In the genomic region with DNA sequence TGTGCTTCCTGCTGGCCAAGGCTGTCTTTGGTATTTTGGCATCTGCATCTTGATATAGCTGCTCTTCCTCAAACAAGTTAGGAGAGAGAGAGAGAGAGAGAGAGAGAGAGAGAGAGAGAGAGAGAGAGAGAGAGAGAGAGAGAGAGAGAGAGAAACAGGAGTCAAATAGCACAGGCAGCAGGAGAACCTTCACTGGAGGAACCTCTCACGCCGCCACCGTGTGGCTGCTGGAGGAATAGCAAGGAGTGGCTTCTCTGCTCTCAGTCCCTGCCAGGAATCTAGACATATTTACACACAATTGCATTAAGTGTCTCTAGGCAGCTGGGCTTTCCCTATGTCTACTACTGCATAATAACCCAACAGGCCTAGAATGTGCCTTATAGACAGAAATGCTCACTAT, we compare ENCODE assay signal across 9 mouse cellular contexts. TPM values are rescaled to one million over a fixed set of nuclear protein-coding genes. Genes with fewer than 3 reads are reported as not detected.
DNase-seq lines count a peak whose midpoint lies in the region; ATAC-seq and TF ChIP-seq lines count a peak whose summit lies in the region.
"Not testable (repeated sequence)": the region's sequence is repeated elsewhere in the genome, so short reads cannot be mapped to it uniquely, and the experiment has no call there.
"Had no signal": no experiment of that assay in that cellular context is flagged by ENCODE, and none has a peak within 500 bp of the region (broad histone marks: within the 10 kb centered on the region; RNA-seq: fewer than 3 reads in every experiment).

No protein-coding gene starts in this region.

- not testable (repeated sequence) for H3K4me3 ChIP-seq in kidney, embryonic 14.5 days (ENCODE audit: low read length); liver, adult 2 months (ENCODE audit: insufficient read depth, low read depth, low read length)

- not testable (repeated sequence) for H3K36me3 ChIP-seq in kidney, embryonic 14.5 days (ENCODE audit: control insufficient read depth, insufficient read depth, low read length); liver, adult 2 months (ENCODE audit: control insufficient read depth, insufficient read depth, low read length); splenic B cell, adult 2 months (ENCODE audit: control insufficient read depth, insufficient read depth, low read length, poor library complexity, severe bottlenecking)

- TF ChIP-seq CTCF in liver, adult 2 months (IDR thresholded peaks at IDR 0.05; ENCODE audit: low read depth, low read length): peak; percentile 78

- not testable (repeated sequence) for H3K9ac ChIP-seq in kidney, embryonic 14.5 days (ENCODE audit: low read depth, low read length); liver, adult 2 months (ENCODE audit: low read depth, low read length)

- WGBS in kidney, embryonic 14.5 days: 0% methylated on average over 3 of the region's 3 CpGs
- 0% methylated on average over 3 of the region's 3 CpGs for WGBS in liver, adult 2 months

- not testable (repeated sequence) for H3K4me2 ChIP-seq in kidney, embryonic 14.5 days (replicated peaks; ENCODE audit: low read depth, low read length)

- not testable (repeated sequence) for TF ChIP-seq POLR2A in liver, adult 2 months (IDR thresholded peaks at IDR 0.05; ENCODE audit: extremely low read depth, insufficient read depth, low read length)

- peak; percentile 59; the same call in 1 of the 2 replicates for ATAC-seq in kidney, embryonic 14.5 days (ENCODE audit: low FRiP score, low TSS enrichment)

- peak; percentile 56 for DNase-seq in A20 (ENCODE audit: low read depth, low spot score)
- DNase-seq in adrenal gland, postnatal 14 days: peak; percentile 79
- DNase-seq in embryo, embryonic 10 days (ENCODE audit: low spot score): peak; percentile 82
- DNase-seq in gastrocnemius, postnatal 4 days (ENCODE audit: low spot score in 2 of 2): peak; percentile 52 to 64
- peak; percentile 18 for DNase-seq in liver, adult 2 months (ENCODE audit: extremely low read depth, low read depth, low spot score)
- peak; percentile 57 for DNase-seq in neural tube, embryonic 10.5 days (ENCODE audit: extremely low spot score, low spot score)
- DNase-seq in splenic B cell, adult 2 months (ENCODE audit: low read depth, low spot score): peak; percentile 58

- H3K9me3 ChIP-seq in kidney, embryonic 14.5 days (ENCODE audit: control insufficient read depth, low read length): not testable (repeated sequence)

- H3K27me3 ChIP-seq in kidney, embryonic 14.5 days (ENCODE audit: control insufficient read depth, insufficient read depth, low read length); liver, adult 2 months (ENCODE audit: control insufficient read depth, insufficient read depth, low read length); splenic B cell, adult 2 months (ENCODE audit: control insufficient read depth, insufficient read depth, low read length, poor library complexity, severe bottlenecking): not testable (repeated sequence)

- H3K4me1 ChIP-seq in kidney, embryonic 14.5 days (ENCODE audit: control insufficient read depth, insufficient read depth, low read length); liver, adult 2 months (ENCODE audit: control insufficient read depth, insufficient read depth, low read length): not testable (repeated sequence)

- not testable (repeated sequence) for H3K79me2 ChIP-seq in liver, adult 2 months (ENCODE audit: control insufficient read depth, insufficient read depth, low read length)

- not testable (repeated sequence) for H3K27ac ChIP-seq in kidney, embryonic 14.5 days (ENCODE audit: low read depth, low read length); liver, adult 2 months (replicated peaks; ENCODE audit: insufficient read depth, low read depth, low read length)

RNA-seq across cellular contexts. Expression of gene Gm4559, which starts 4.0 kb away (rescaled TPM):
- total RNA-seq in adrenal gland, postnatal 14 days (2021): not detected in 2 replicates
- total RNA-seq in gastrocnemius, postnatal 4 days (2021): not detected
- not detected in 2 replicates for polyA plus RNA-seq in kidney, embryonic 14.5 days (2014; fragmentation: Nextera tagmentation; extraction: Ambion mirVana)
- not detected in 2 replicates for total RNA-seq in liver, adult 2 months (2014; rRNA removed)
- not detected in 2 replicates for polyA plus RNA-seq in liver, adult 2 months (2012; rRNA removed)
- polyA plus RNA-seq: liver, embryonic 11.5 days had no signal

RNA-seq across cellular contexts. Expression of gene Krtap5-1, which starts 18.7 kb away (rescaled TPM):
- total RNA-seq in adrenal gland, postnatal 14 days (2021): not detected in 2 replicates
- total RNA-seq in gastrocnemius, postnatal 4 days (2021): not detected
- not detected in 2 replicates for polyA plus RNA-seq in kidney, embryonic 14.5 days (2014; fragmentation: Nextera tagmentation; extraction: Ambion mirVana)
- not detected in 2 replicates for total RNA-seq in liver, adult 2 months (2014; rRNA removed)
- not detected in 2 replicates for polyA plus RNA-seq in liver, adult 2 months (2012; rRNA removed)
- polyA plus RNA-seq: liver, embryonic 11.5 days had no signal

RNA-seq across cellular contexts. Expression of gene Gm2431, which starts 20.0 kb away (rescaled TPM):
- total RNA-seq in adrenal gland, postnatal 14 days (2021): not detected in 2 replicates
- not detected for total RNA-seq in gastrocnemius, postnatal 4 days (2021)
- not detected in 2 replicates for polyA plus RNA-seq in kidney, embryonic 14.5 days (2014; fragmentation: Nextera tagmentation; extraction: Ambion mirVana)
- not detected in 2 replicates for total RNA-seq in liver, adult 2 months (2014; rRNA removed)
- polyA plus RNA-seq in liver, adult 2 months (2012; rRNA removed): not detected in 2 replicates
- polyA plus RNA-seq: liver, embryonic 11.5 days had no signal

RNA-seq across cellular contexts. Expression of gene Krtap5-4, which starts 25.2 kb away (rescaled TPM):
- not detected in 2 replicates for total RNA-seq in adrenal gland, postnatal 14 days (2021)
- total RNA-seq in gastrocnemius, postnatal 4 days (2021): not detected
- not detected in 2 replicates for polyA plus RNA-seq in kidney, embryonic 14.5 days (2014; fragmentation: Nextera tagmentation; extraction: Ambion mirVana)
- total RNA-seq in liver, adult 2 months (2014; rRNA removed): not detected in 2 replicates
- not detected in 2 replicates for polyA plus RNA-seq in liver, adult 2 months (2012; rRNA removed)
- polyA plus RNA-seq: liver, embryonic 11.5 days had no signal

RNA-seq across cellular contexts. Expression of gene Gm40460, which starts 37.3 kb away (rescaled TPM):
- not detected in 2 replicates for total RNA-seq in adrenal gland, postnatal 14 days (2021)
- total RNA-seq in gastrocnemius, postnatal 4 days (2021): not detected
- not detected in 2 replicates for polyA plus RNA-seq in kidney, embryonic 14.5 days (2014; fragmentation: Nextera tagmentation; extraction: Ambion mirVana)
- total RNA-seq in liver, adult 2 months (2014; rRNA removed): not detected in 2 replicates
- not detected in 2 replicates for polyA plus RNA-seq in liver, adult 2 months (2012; rRNA removed)
- polyA plus RNA-seq: liver, embryonic 11.5 days had no signal

Comparison
In these comparisons a context has a peak if more than half of its experiments do, and no peak if none do; other contexts are left out.
1. DNase-seq: peak in every context shown above with its lines; median percentile 82 in embryo, embryonic 10 days; 79 in adrenal gland, postnatal 14 days; 58 in gastrocnemius, postnatal 4 days; 58 in splenic B cell, adult 2 months; 57 in neural tube, embryonic 10.5 days; 56 in A20; 18 in liver, adult 2 months.